Mouse (Mus musculus) testis, adult 2 months (tissue): ENCODE measurements around the gene Pja2.

Source experiments
- CTCF ChIP-seq: fragments of 200-500 bp; IDR thresholded peaks from 2 replicates; pipeline ENCODE4 v1.5.1; 2012; ENCODE audit warnings: low read depth, mild to moderate bottlenecking, inconsistent platforms, low read length, moderate library complexity; ENCODE audit not compliant: control insufficient read depth, insufficient read depth, insufficient replicate concordance
- POLR2A ChIP-seq: fragments of 200-500 bp; IDR thresholded peaks from 2 replicates; pipeline ENCODE4 v1.6.1; 2012; ENCODE audit warnings: low read depth, mild to moderate bottlenecking, inconsistent platforms, low read length, moderate library complexity; ENCODE audit not compliant: control insufficient read depth

DNA sequence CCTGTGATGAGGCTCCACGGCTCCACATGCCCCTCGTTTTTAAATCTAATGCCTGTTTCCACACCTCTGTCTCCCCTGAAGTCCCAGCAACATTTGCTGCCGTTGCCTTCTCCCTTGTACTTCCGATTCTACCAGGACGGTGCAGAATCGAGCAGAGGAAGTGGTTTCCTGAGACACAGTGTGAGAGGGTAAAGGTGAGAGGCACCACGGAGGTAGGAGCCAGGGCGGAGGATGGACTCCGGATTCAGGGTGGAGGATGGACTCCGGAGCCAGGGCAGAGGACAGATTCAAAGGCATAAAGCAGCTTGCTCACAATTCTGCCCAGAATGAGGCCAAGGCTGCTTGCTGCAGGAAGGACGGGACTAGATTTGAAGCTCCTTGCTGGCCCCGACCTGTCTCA is 88.8 kb downstream of the Pja2 start:
- TF ChIP-seq CTCF (no peak), POLR2A (no peak)
